Mouse (Mus musculus): ENCODE measurements around the gene Xpnpep2.

Xpnpep2 gene

GRCm38 (mm10) chrX:48108394-48109315 is at the start of gene Xpnpep2:
Gene Xpnpep2, plus strand, starts transcription at chrX:48108725.
- no peak for DNase-seq

DNA sequence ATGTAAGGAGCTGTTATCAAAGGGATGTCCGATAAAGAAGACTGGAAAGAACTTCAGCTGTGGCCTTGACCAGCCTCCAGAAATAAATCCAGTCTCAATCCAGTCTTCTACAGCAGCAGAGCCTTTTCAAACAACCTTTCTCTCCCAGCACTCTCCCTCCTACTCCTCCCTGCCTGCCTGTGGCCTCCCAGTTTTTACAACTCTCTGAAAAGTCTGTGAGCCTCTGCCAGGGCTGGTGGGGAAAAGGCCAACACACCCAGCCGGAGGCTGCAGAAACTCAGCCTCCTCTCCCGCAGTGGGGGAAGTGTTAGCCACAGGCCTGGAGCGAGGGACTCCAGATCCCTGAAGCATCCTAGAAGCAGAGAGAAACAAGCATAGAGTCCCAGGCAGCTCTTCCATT is 46.0 kb upstream of the Xpnpep2 start:
- no peak for DNase-seq

DNA sequence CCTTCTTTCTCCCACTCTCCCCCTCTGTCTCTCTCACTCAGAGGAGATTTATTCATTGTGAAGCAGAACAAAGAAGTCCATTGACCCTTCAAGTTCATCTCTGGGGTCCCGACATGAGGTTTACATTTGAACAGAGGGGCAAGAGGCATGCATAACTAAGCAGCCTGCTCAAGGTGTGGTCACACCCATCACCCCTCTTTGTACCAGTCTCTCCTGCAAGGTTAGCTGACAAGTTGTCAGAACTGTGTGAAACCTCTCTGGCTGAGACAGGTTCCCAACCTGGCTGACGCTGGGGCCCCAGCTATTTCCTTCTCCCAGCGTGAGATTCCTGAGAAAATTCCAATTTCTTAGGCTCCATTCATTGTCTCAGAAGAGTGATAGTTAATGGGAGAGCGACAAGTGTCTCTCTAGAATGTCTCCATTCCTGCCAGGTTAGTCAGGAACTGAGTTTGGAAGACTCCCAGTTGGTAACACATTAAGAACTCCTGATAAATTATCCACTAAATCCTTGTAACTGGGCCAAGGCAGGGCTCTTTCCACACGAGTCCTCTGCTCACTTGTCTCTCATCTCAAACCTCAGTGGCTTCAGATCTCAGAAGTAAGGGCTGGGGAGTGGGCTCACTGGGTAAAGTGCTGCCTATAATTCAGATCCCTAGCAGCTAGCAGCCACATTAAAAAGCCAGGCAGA is 44.2 kb upstream of the Xpnpep2 start:
- DNase-seq, result no peak

DNA sequence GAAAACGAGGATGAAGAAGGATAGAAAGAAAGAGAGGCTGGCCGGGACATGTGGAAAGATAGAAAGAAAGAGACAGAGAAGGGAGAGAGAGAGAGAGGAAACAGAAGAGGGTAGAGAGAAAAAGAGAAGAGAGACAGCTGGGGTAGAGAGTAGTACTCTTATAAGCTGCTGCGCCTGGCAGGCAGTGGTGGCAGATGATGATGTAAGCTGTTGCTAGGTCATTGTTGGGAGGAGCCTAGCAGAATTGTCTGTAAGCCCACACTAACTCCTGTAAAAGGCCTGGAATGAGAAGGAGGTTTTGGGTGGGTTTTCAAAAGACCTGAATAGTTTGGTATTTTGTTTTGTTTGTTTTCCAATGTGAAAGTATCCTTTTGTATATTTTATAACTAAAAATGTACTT is 41.6 kb upstream of the Xpnpep2 start:
- DNase-seq, result no peak

GRCm38 (mm10) chrX:48071961-48072360 is 36.6 kb upstream of the Xpnpep2 start:
- DNase-seq, result no peak

DNA sequence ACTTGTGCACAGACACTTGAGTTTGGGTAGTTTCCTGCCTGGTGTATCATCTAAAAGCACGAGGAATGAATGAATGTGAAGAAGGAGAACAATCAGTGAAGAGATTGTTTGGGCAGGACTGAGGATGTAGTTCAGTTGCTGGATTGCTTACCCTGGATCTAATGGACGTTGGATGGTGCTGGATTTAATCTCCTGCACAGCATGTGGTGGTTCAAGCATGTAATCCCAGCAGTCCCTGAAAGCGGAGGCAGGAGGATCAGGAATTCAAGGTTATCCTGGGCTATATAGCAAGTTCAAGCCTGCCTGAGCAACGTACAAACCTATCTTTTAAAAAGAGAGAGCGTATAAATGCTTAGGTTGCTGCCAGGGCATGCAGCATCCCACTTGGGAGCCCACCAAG is 36.1 kb upstream of the Xpnpep2 start:
- no peak for DNase-seq

DNA sequence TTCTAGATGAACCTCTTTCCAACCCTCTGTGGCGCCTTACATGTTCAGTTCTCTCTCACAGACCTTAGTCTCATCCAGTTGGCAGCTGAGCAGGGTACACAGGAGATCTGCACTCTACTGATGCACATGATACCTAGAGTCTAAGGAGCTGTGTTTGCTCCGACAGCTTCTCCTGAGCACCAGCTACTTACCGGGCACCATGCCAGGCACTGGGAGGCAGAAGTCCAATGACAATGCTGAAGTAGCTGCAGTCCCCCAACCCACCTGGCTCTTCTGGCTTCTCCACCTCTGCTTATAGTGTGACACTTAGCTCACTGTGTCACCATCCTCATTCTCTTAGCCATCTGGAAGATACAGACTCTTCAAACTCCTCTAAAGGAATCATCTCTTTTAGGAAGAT is 33.8 kb upstream of the Xpnpep2 start:
- no peak for DNase-seq

- DNase-seq, result peak; percentile 50
Observed at GRCm38 (mm10) chrX:48076806-48077425, 31.6 kb upstream of the Xpnpep2 start.

- no peak for DNase-seq
Observed at GRCm38 (mm10) chrX:48082364-48082763, 26.2 kb upstream of the Xpnpep2 start.

- peak; percentile 77 for DNase-seq
Observed at GRCm38 (mm10) chrX:48092129-48092528, 16.4 kb upstream of the Xpnpep2 start.

GRCm38 (mm10) chrX:48093555-48093954 is 15.0 kb upstream of the Xpnpep2 start:
- DNase-seq, result peak; percentile 44

DNA sequence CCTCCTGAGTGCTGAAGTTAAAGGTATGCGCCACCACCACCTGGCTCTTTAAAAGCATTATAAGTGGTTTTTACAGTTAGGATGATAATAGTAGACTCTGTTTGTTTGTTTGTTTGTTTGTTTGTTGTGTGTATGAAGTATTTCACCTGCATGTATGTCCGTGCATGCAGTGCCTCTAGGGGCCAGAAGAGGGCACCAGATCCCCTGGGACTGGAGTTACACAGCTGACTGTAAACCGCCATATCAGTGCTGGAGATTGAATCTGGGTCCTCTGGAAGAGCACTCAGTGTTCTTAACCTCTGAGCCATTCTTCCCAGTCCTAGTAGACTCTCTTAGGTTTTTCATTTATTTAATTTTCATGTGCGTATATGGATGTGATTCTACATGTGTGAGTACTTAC is 13.9 kb upstream of the Xpnpep2 start:
- no peak for DNase-seq

- DNase-seq, result no peak
Observed at GRCm38 (mm10) chrX:48096580-48096979, 11.9 kb upstream of the Xpnpep2 start.

- no peak for DNase-seq
Observed at GRCm38 (mm10) chrX:48098470-48099129, 9.9 kb upstream of the Xpnpep2 start.

DNA sequence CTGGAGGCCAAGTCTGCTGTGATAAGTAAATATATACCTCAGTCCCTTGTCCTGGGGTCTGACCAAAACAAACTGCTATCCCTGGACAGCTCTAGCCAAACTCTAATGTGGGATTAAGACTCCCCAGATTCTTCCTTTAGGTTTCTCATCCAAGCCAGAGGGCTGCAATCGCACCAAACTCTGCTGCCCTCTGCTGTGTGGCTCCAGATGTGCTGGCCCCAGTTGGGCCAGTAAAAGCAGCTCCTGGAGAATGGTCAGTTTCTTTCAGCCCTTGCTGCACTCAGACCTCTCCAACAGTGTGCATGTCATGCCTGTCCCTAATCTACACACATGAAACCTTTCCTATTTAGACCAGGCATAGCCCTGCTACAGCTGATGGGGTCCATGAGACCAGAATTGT is 8.7 kb upstream of the Xpnpep2 start:
- DNase-seq, result no peak

DNA sequence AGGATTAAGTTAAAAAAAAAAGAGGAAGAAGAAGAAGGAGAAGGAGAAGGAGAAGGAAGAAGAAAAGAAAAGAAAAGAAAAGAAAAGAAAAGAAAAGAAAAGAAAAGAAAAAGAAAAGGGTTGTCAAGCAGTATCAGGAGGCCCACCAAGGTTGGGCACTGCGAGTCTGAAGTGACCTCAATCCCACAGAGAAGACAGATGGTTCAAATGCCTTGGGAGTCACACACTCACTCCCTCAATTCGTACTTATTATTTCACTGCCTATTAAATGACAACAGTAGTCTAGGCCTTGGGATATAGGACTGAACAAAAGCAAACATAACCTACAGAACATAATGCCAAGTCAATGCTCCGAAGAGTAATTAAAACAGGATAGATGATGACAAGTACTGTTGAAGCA is 5.3 kb upstream of the Xpnpep2 start:
- DNase-seq, result no peak

- peak; percentile 78 for DNase-seq
Observed at GRCm38 (mm10) chrX:48104736-48105441, 3.6 kb upstream of the Xpnpep2 start.

- no peak for DNase-seq
Observed at GRCm38 (mm10) chrX:48106226-48106625, 2.3 kb upstream of the Xpnpep2 start.

- DNase-seq, result no peak
Observed at GRCm38 (mm10) chrX:48109316-48109655, 761 bp downstream of the Xpnpep2 start.

DNA sequence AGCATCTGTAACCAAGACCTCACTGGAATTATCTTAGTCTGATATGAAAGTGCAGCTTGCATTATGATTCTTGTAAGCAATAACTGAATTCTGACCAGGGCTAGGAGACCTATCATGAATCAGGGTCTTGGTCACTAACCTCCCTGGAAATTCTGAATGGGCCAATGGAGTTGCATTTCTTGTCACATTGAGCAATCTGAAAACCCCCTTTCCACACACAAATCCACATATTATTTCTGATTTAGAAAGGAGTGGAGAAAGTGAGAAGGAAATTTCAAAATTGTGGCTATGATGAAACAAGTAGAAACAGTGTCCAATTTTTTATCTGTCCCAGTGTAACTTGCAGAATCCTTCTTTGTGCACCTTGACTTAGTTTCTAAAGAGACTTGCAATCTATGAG is 10.8 kb downstream of the Xpnpep2 start:
- DNase-seq, result no peak

DNA sequence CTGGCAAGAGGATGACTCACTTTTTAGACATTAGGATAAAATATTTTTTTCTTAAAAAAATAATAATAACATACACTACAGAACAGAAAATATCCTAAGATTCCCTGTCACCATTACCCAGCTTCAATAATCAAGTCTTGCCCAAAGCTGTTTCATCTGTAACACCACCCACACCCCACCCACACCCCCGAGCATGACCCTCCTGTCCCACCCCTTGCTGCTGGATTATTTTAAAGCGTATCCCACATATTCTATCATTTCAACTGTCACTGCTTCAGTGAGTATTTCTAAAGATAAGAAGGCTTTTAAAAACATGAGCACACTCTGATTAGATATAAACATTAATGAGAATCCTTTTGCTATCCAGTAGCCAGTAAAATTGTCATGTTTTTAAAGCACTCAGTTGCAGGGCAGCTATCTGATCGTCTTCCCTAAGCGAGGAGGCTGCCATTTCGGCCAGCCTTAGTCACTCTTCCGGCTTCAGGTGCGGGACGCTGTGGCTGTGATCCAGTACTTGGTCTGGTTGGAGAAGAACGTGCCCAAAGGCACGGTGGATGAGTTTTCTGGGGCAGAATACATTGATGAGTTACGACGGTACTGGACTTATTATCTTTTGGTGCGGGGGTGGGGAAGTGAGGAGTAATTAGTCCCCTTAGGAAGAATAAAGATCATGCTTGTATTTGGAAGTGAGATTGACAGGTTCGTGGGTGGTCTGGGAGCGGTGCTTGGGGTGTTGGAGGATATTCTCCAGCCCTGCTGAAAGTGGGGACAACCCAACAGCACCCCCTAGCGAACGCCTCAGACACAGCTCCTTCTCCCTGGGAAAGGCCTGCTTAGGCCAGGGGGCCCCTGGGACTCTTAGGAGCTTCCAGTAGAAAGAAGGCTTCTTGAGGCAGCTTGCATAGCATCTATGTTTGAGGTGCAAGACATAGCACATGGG is 15.9 kb downstream of the Xpnpep2 start:
- peak; percentile 70 for DNase-seq
